Mouse (Mus musculus) cortical plate, adult 2 months (tissue): ENCODE measurements around the gene Mpeg1.
A peak's percentile ranks its signal among the peaks of the same experiment; 100 is the strongest.

ENCODE experiments used
- CTCF ChIP-seq: fragments of 200-500 bp; IDR thresholded peaks from 2 replicates; pipeline ENCODE4 v1.5.1; 2011; ENCODE audit warnings: mild to moderate bottlenecking, control low read depth, low read length; ENCODE audit not compliant: insufficient read depth; ENCODE audit errors: extremely low read depth
- POLR2A ChIP-seq: fragments of 200-500 bp; IDR thresholded peaks from 2 replicates; pipeline ENCODE4 v1.6.1; 2011; ENCODE audit warnings: mild to moderate bottlenecking, low read length, control low read depth; ENCODE audit not compliant: insufficient read depth; ENCODE audit errors: extremely low read depth

DNA sequence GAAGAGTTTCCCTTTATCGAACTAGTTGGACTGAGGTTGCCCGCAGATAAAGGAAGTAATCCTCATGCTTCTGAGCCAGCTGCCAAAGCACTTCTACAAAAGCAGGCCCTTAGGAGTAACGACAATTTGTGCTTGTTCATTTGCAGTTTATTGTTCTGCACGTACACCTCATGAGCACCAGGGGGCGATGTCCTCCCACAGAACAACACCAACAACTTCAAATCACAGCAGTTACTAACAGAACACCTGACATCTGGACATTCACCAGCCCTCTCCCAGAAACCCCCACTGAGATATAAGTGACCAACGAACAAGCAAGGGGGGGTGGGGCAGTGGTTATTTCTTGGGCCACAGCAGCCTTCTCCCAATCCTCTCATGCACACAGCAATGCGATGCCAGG lies 5.6 kb downstream of the Mpeg1 start:
- peak; percentile 87 for TF ChIP-seq CTCF
- no peak for TF ChIP-seq POLR2A
